Mouse (Mus musculus) heart, adult 2 months (tissue): ENCODE results near the gene Acvr1.

Experiments
- CTCF ChIP-seq: fragments of 200-600 bp; IDR thresholded peaks from 2 replicates; pipeline ENCODE4 v1.8.1; 2022; ENCODE audit warnings: antibody characterized with exemption, mild to moderate bottlenecking, moderate library complexity
- EP300 ChIP-seq: fragments of 200-500 bp; IDR thresholded peaks from 2 replicates; pipeline ENCODE4 v1.6.1; 2011; ENCODE audit warnings: low read depth, low read length, control low read depth; ENCODE audit not compliant: insufficient read depth

DNA sequence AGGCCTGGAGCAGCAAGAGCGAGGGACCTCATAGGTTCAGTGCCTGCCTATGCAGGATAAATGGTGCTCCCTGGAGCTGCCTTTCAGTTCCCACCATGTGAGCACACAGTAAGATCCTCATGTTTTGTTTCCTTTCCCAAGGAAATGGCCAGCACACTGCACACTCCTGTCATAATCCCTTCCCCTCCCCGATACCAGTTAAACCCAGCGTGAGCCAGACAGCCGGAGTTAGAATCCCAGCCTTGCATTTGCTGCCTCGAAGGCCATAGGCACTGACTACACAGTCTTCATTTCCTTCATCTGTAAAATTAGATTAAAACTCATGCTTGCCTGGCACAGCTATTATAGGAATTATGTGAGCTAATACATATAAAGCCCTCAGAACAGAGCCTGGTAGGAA, 37.6 kb downstream of the Acvr1 start:
- TF ChIP-seq EP300 (no peak), CTCF (no peak)
